Mouse (Mus musculus): Measurements from ENCODE around the gene Aig1. TPM values are rescaled to one million over a fixed set of nuclear protein-coding genes. Genes with fewer than 3 reads are reported as not detected.

The Aig1 gene
- polyA plus RNA-seq, 1 experiment from 2014 or later: 23.5 TPM

GRCm38 (mm10) chr10:13663476-13663875 is 205.3 kb downstream of the Aig1 start:
- H3K27ac ChIP-seq: no peak overlapping the region
- H3K4me1 ChIP-seq: peaks cover 15% of the 10 kb centered on the region
- H3K9ac ChIP-seq: no peak overlapping the region
- no peak overlapping the region for H3K4me2 ChIP-seq (replicated peaks)
- no peaks in the 10 kb centered on the region for H3K9me3 ChIP-seq
- no peaks in the 10 kb centered on the region for H3K36me3 ChIP-seq
- no peak for ATAC-seq (ENCODE audit: low FRiP score, low read depth)
- H3K4me3 ChIP-seq: no peak overlapping the region
- no peaks in the 10 kb centered on the region for H3K27me3 ChIP-seq

- Histone ChIP-seq H3K9me3 (no peaks in the 10 kb centered on the region), H3K4me1 (0 out of 2 replicates have a peak, but pooled peaks cover 2% of the 10 kb centered on the region), H3K9ac (no peak overlapping the region), H3K27ac (no peak overlapping the region), H3K36me3 (no peaks in the 10 kb centered on the region), H3K4me3 (no peak overlapping the region), H3K27me3 (peaks cover 7% of the 10 kb centered on the region), H3K4me2 (replicated peaks) (no peak overlapping the region)
- no peak for ATAC-seq (ENCODE audit: low FRiP score, low read depth)
- 54% methylated on average over 2 of the region's 2 CpGs for WGBS
Measured at GRCm38 (mm10) chr10:13659778-13660177, 209.0 kb downstream of the Aig1 start.

GRCm38 (mm10) chr10:13653739-13654462 is 214.9 kb downstream of the Aig1 start:
- 74% methylated on average over 10 of the region's 10 CpGs for WGBS
- Histone ChIP-seq H3K4me3 (no peak overlapping the region), H3K27ac (no peak overlapping the region), H3K4me2 (replicated peaks) (no peak overlapping the region), H3K36me3 (no peaks in the 10 kb centered on the region), H3K27me3 (peaks cover 10% of the 10 kb centered on the region), H3K4me1 (no peaks in the 10 kb centered on the region), H3K9me3 (no peaks in the 10 kb centered on the region), H3K9ac (no peak overlapping the region)
- ATAC-seq (ENCODE audit: low FRiP score, low read depth): no peak

- H3K9ac ChIP-seq: no peak overlapping the region
- no peaks in the 10 kb centered on the region for H3K9me3 ChIP-seq
- H3K27me3 ChIP-seq: peaks cover 10% of the 10 kb centered on the region
- no peaks in the 10 kb centered on the region for H3K36me3 ChIP-seq
- H3K4me2 ChIP-seq (replicated peaks): no peak overlapping the region
- no peak for ATAC-seq (ENCODE audit: low FRiP score, low read depth)
- no peaks in the 10 kb centered on the region for H3K4me1 ChIP-seq
- 53% methylated on average over 7 of the region's 7 CpGs for WGBS
- H3K27ac ChIP-seq: no peak overlapping the region
- no peak overlapping the region for H3K4me3 ChIP-seq
Measured at GRCm38 (mm10) chr10:13653326-13653725, 215.5 kb downstream of the Aig1 start.

GRCm38 (mm10) chr10:13652061-13652460 is 216.7 kb downstream of the Aig1 start:
- WGBS: 89% methylated on average over 4 of the region's 4 CpGs

GRCm38 (mm10) chr10:13641750-13642149 is 227.0 kb downstream of the Aig1 start:
- 22% methylated on average over 7 of the region's 7 CpGs for WGBS
- no peak for ATAC-seq (ENCODE audit: low FRiP score, low read depth)
- Histone ChIP-seq H3K4me1 (no peaks in the 10 kb centered on the region), H3K36me3 (no peaks in the 10 kb centered on the region), H3K4me2 (replicated peaks) (no peak overlapping the region), H3K4me3 (no peak overlapping the region), H3K9me3 (no peaks in the 10 kb centered on the region), H3K9ac (no peak overlapping the region), H3K27me3 (no peaks in the 10 kb centered on the region), H3K27ac (no peak overlapping the region)

More at GRCm38 (mm10) chr10:13652061-13652460, 216.7 kb downstream of the Aig1 start:
- H3K9me3 ChIP-seq: no peaks in the 10 kb centered on the region
- no peaks in the 10 kb centered on the region for H3K4me1 ChIP-seq
- ATAC-seq (ENCODE audit: low FRiP score, low read depth): no peak
- H3K27ac ChIP-seq: no peak overlapping the region
- peaks cover 9% of the 10 kb centered on the region for H3K27me3 ChIP-seq
- H3K4me2 ChIP-seq (replicated peaks): no peak overlapping the region
- H3K9ac ChIP-seq: no peak overlapping the region
- no peak overlapping the region for H3K4me3 ChIP-seq
- H3K36me3 ChIP-seq: no peaks in the 10 kb centered on the region

GRCm38 (mm10) chr10:13631796-13632195 is 237.0 kb downstream of the Aig1 start:
- H3K27me3 ChIP-seq: no peaks in the 10 kb centered on the region
- 68% methylated on average over 3 of the region's 3 CpGs for WGBS
- no peak for ATAC-seq (ENCODE audit: low FRiP score, low read depth)

GRCm38 (mm10) chr10:13623735-13624134 is 245.0 kb downstream of the Aig1 start:
- no peaks in the 10 kb centered on the region for H3K36me3 ChIP-seq
- no peak for ATAC-seq (ENCODE audit: low FRiP score, low read depth)
- peaks cover 2% of the 10 kb centered on the region; the same call in 1 of the 2 replicates for H3K27me3 ChIP-seq
- no peaks in the 10 kb centered on the region for H3K9me3 ChIP-seq
- H3K4me2 ChIP-seq (replicated peaks): no peak overlapping the region
- H3K9ac ChIP-seq: no peak overlapping the region
- no peak overlapping the region for H3K4me3 ChIP-seq
- H3K27ac ChIP-seq: no peak overlapping the region
- H3K4me1 ChIP-seq: no peaks in the 10 kb centered on the region
- 80% methylated on average over 5 of the region's 5 CpGs for WGBS

More at GRCm38 (mm10) chr10:13631796-13632195, 237.0 kb downstream of the Aig1 start:
- Histone ChIP-seq H3K9me3 (no peaks in the 10 kb centered on the region), H3K4me3 (no peak overlapping the region), H3K36me3 (no peaks in the 10 kb centered on the region), H3K4me1 (no peaks in the 10 kb centered on the region), H3K9ac (no peak overlapping the region), H3K27ac (no peak overlapping the region), H3K4me2 (replicated peaks) (no peak overlapping the region)

- Histone ChIP-seq H3K4me2 (replicated peaks) (no peak overlapping the region), H3K9me3 (no peaks in the 10 kb centered on the region), H3K36me3 (no peaks in the 10 kb centered on the region), H3K9ac (no peak overlapping the region), H3K4me1 (no peaks in the 10 kb centered on the region; the same call in 1 of the 2 replicates), H3K27me3 (no peaks in the 10 kb centered on the region), H3K27ac (no peak overlapping the region), H3K4me3 (no peak overlapping the region)
- ATAC-seq (ENCODE audit: low FRiP score, low read depth): no peak
- WGBS: 71% methylated on average over 2 of the region's 2 CpGs
Measured at GRCm38 (mm10) chr10:13600926-13601325, 267.9 kb downstream of the Aig1 start.

GRCm38 (mm10) chr10:13597491-13597890 is 271.3 kb downstream of the Aig1 start:
- no peak overlapping the region for H3K4me3 ChIP-seq
- ATAC-seq (ENCODE audit: low FRiP score, low read depth): no peak
- H3K9ac ChIP-seq: no peak overlapping the region
- H3K27me3 ChIP-seq: no peaks in the 10 kb centered on the region
- H3K9me3 ChIP-seq: no peaks in the 10 kb centered on the region
- no peaks in the 10 kb centered on the region; the same call in 1 of the 2 replicates for H3K4me1 ChIP-seq
- H3K4me2 ChIP-seq (replicated peaks): no peak overlapping the region
- 67% methylated on average over 8 of the region's 8 CpGs for WGBS
- H3K36me3 ChIP-seq: no peaks in the 10 kb centered on the region
- no peak overlapping the region for H3K27ac ChIP-seq

Other genes with a start within 250 kb of the Aig1 start
- 5.5 and 6.5 TPM in 2 replicates for gene Hivep2, start 97.1 kb upstream of the Aig1 start, polyA plus RNA-seq (2015; fragmentation: Nextera tagmentation; extraction: Ambion mirVana)